Mouse (Mus musculus) kidney, adult 8-10 months (tissue): ENCODE results near the gene Bcl2a1d.
"Not testable (repeated sequence)": the region's sequence is repeated elsewhere in the genome, so short reads cannot be mapped to it uniquely, and the experiment has no call there.

Experiments used
- DNase-seq, 2 experiments: peaks; one replicate each; pipeline ENCODE4 v3.0.0; 2022

The Bcl2a1d gene

GRCm38 (mm10) chr9:88691307-88691706 lies 40.4 kb downstream of the Bcl2a1d start:
- DNase-seq, result not testable (repeated sequence)

- not testable (repeated sequence) for DNase-seq
Observed at GRCm38 (mm10) chr9:88689451-88689850, 42.3 kb downstream of the Bcl2a1d start.

GRCm38 (mm10) chr9:88686719-88687118 lies 45.0 kb downstream of the Bcl2a1d start:
- not testable (repeated sequence) for DNase-seq
